Comparison of ENCODE assay signal across 9 mouse cellular contexts in genomic region chr9:115163031-115163430, GRCm38 (mm10).
DNase-seq lines count a peak whose midpoint lies in the region; ATAC-seq and TF ChIP-seq lines count a peak whose summit lies in the region.
"Had no signal": no experiment of that assay in that cellular context is flagged by ENCODE, and none has a peak within 500 bp of the region (broad histone marks: within the 10 kb centered on the region; RNA-seq: fewer than 3 reads in every experiment).

No protein-coding gene starts in this region.

- peaks cover 4% of the 10 kb centered on the region for H3K4me1 ChIP-seq in heart, adult 2 months (ENCODE audit: control insufficient read depth, insufficient read depth, low read length)
- H3K4me1 ChIP-seq in kidney, adult 2 months (ENCODE audit: control insufficient read depth, insufficient read depth, low read length): no peaks in the 10 kb centered on the region
- peaks cover 34% of the 10 kb centered on the region for H3K4me1 ChIP-seq in liver, embryonic 11.5 days (replicated peaks; ENCODE audit: control insufficient read depth, insufficient read depth, low read length)
- H3K4me1 ChIP-seq in neural tube, embryonic 12.5 days: no peaks in the 10 kb centered on the region; the same call in 1 of the 2 replicates
- no peaks in the 10 kb centered on the region for H3K4me1 ChIP-seq in thymus, adult 2 months (replicated peaks; ENCODE audit: control insufficient read depth, insufficient read depth, low read length)

- TF ChIP-seq POLR2A in heart, adult 2 months (IDR thresholded peaks at IDR 0.05; ENCODE audit: insufficient read depth, low read depth, low read length): no peak
- no peak for TF ChIP-seq POLR2A in kidney, adult 2 months (IDR thresholded peaks at IDR 0.05; ENCODE audit: low read depth, low read length)
- TF ChIP-seq POLR2A in thymus, adult 2 months (IDR thresholded peaks at IDR 0.05; ENCODE audit: control insufficient read depth, extremely low read depth, insufficient read depth, low read length, poor library complexity): no peak

- no peak overlapping the region for H3K4me3 ChIP-seq in left cerebral cortex, adult 2 months
- H3K4me3 ChIP-seq in heart, adult 2 months: no peak overlapping the region
- no peak overlapping the region for H3K4me3 ChIP-seq in kidney, adult 2 months (ENCODE audit: insufficient read depth, low read depth, low read length)
- no peak overlapping the region for H3K4me3 ChIP-seq in liver, embryonic 11.5 days (ENCODE audit: low read depth, low read length)
- H3K4me3 ChIP-seq in neural tube, embryonic 12.5 days: no peak overlapping the region
- no peak overlapping the region for H3K4me3 ChIP-seq in thymus, adult 2 months (ENCODE audit: control insufficient read depth, insufficient read depth, low read length)
- H3K4me3 ChIP-seq: embryonic facial prominence, embryonic 12.5 days had no signal

- H3K4me2 ChIP-seq in liver, embryonic 11.5 days: peak overlapping the region; percentile 38
- no peak overlapping the region for H3K4me2 ChIP-seq in neural tube, embryonic 12.5 days (replicated peaks)
- H3K4me2 ChIP-seq: embryonic facial prominence, embryonic 12.5 days had no signal

- ATAC-seq in liver, embryonic 11.5 days (replicated peaks; ENCODE audit: low FRiP score): peak; percentile 82
- peak; percentile 17 for ATAC-seq in neural tube, embryonic 12.5 days (ENCODE audit: low FRiP score, low read depth)

- no peak overlapping the region for H3K9ac ChIP-seq in heart, adult 2 months (ENCODE audit: low read depth, low read length)
- H3K9ac ChIP-seq in liver, embryonic 11.5 days (ENCODE audit: low read depth, low read length): no peak overlapping the region
- no peak overlapping the region for H3K9ac ChIP-seq in neural tube, embryonic 12.5 days
- H3K9ac ChIP-seq: embryonic facial prominence, embryonic 12.5 days had no signal

- H3K27ac ChIP-seq in left cerebral cortex, adult 2 months: no peak overlapping the region
- no peak overlapping the region for H3K27ac ChIP-seq in heart, adult 2 months
- no peak overlapping the region for H3K27ac ChIP-seq in kidney, adult 2 months (ENCODE audit: insufficient read depth, low read depth, low read length)
- H3K27ac ChIP-seq in liver, embryonic 11.5 days (ENCODE audit: low read depth, low read length): peak overlapping the region; percentile 96
- no peak overlapping the region for H3K27ac ChIP-seq in neural tube, embryonic 12.5 days
- no peak overlapping the region for H3K27ac ChIP-seq in thymus, adult 2 months (ENCODE audit: control insufficient read depth, insufficient read depth, low read length)
- H3K27ac ChIP-seq: embryonic facial prominence, embryonic 12.5 days had no signal

- H3K36me3 ChIP-seq in heart, adult 2 months (ENCODE audit: control insufficient read depth, insufficient read depth, low read length): no peaks in the 10 kb centered on the region
- H3K36me3 ChIP-seq in kidney, adult 2 months (ENCODE audit: control insufficient read depth, insufficient read depth, low read length): no peaks in the 10 kb centered on the region
- H3K36me3 ChIP-seq in liver, embryonic 11.5 days (ENCODE audit: control insufficient read depth, insufficient read depth, low read length): no peaks in the 10 kb centered on the region
- H3K36me3 ChIP-seq in neural tube, embryonic 12.5 days: no peaks in the 10 kb centered on the region
- no peaks in the 10 kb centered on the region for H3K36me3 ChIP-seq in thymus, adult 2 months (ENCODE audit: control insufficient read depth, insufficient read depth, low read length)
- H3K36me3 ChIP-seq: embryonic facial prominence, embryonic 12.5 days had no signal

- TF ChIP-seq CTCF in left cerebral cortex, adult 2 months (IDR thresholded peaks at IDR 0.05): peak; percentile 63
- peak; percentile 72 for TF ChIP-seq CTCF in heart, adult 2 months (IDR thresholded peaks at IDR 0.05)
- TF ChIP-seq CTCF in kidney, adult 2 months (conservative IDR thresholded peaks at IDR 0.05; ENCODE audit: insufficient read depth, insufficient read length, low read depth, low read length): peak; percentile 56
- TF ChIP-seq CTCF in thymus, adult 2 months (IDR thresholded peaks at IDR 0.05; ENCODE audit: borderline replicate concordance, control insufficient read depth, extremely low read depth, insufficient read depth, low read length, poor library complexity): no peak

- intact Hi-C loops in left cerebral cortex, adult 2 months (cut with DNase I): loop anchor here (5.0 to 10.0 kb wide), 2 partner anchors 94 to 542 kb away; no protein-coding TSS in a partner anchor
- intact Hi-C loops in heart, adult 2 months (cut with DNase I): no loop called here

- peak; percentile 20 to 24 for DNase-seq in left cerebral cortex, adult 2 months (ENCODE audit: extremely low spot score in 1 of 2, low spot score in 2 of 2)
- no peak for DNase-seq in left cerebral cortex, adult 8-10 months (ENCODE audit: low spot score in 2 of 2)
- DNase-seq in embryo, embryonic 11 days: peak; percentile 70
- peak; percentile 45 to 48 for DNase-seq in heart, adult 2 months
- DNase-seq in kidney, adult 2 months: peak; percentile 22
- peak; percentile 77 for DNase-seq in liver, embryonic 11.5 days (ENCODE audit: low spot score)
- DNase-seq in thymus, adult 2 months: peak; percentile 45

- H3K9me3 ChIP-seq in liver, embryonic 11.5 days (ENCODE audit: control insufficient read depth, low read length): no peaks in the 10 kb centered on the region
- H3K9me3 ChIP-seq in neural tube, embryonic 12.5 days: no peaks in the 10 kb centered on the region
- H3K9me3 ChIP-seq: embryonic facial prominence, embryonic 12.5 days had no signal

- WGBS in heart, adult 2 months: 44% methylated on average over 5 of the region's 5 CpGs
- WGBS in kidney, adult 2 months: 72% methylated on average over 5 of the region's 5 CpGs
- 39% methylated on average over 5 of the region's 5 CpGs for WGBS in liver, embryonic 11.5 days
- 63% methylated on average over 5 of the region's 5 CpGs for WGBS in neural tube, embryonic 12.5 days
- WGBS in thymus, adult 2 months: 79% methylated on average over 5 of the region's 5 CpGs

- H3K27me3 ChIP-seq in heart, adult 2 months (ENCODE audit: control insufficient read depth, insufficient read depth, low read length): no peaks in the 10 kb centered on the region
- no peaks in the 10 kb centered on the region for H3K27me3 ChIP-seq in kidney, adult 2 months (replicated peaks; ENCODE audit: control insufficient read depth, insufficient read depth, low read length)
- H3K27me3 ChIP-seq in liver, embryonic 11.5 days (replicated peaks; ENCODE audit: control insufficient read depth, insufficient read depth, low read length): no peaks in the 10 kb centered on the region
- no peaks in the 10 kb centered on the region for H3K27me3 ChIP-seq in neural tube, embryonic 12.5 days (replicated peaks)
- H3K27me3 ChIP-seq in thymus, adult 2 months (ENCODE audit: control insufficient read depth, insufficient read depth, low read length): no peaks in the 10 kb centered on the region
- H3K27me3 ChIP-seq: embryonic facial prominence, embryonic 12.5 days had no signal

- no peaks in the 10 kb centered on the region for H3K79me2 ChIP-seq in heart, adult 2 months (replicated peaks; ENCODE audit: control insufficient read depth, insufficient read depth, low read length)

- no peak for TF ChIP-seq EP300 in heart, adult 2 months (IDR thresholded peaks at IDR 0.05; ENCODE audit: insufficient read depth, low read depth, low read length)

Comparison
In these comparisons a context has a peak if more than half of its experiments do, and no peak if none do; other contexts are left out.
1. DNase-seq: peak in left cerebral cortex, adult 2 months (2 of 2), embryo, embryonic 11 days (single experiment), heart, adult 2 months (2 of 2), kidney, adult 2 months (single experiment), liver, embryonic 11.5 days (single experiment) and thymus, adult 2 months (single experiment); none in left cerebral cortex, adult 8-10 months (0 of 2).